Mouse (Mus musculus): ENCODE results near the gene Kif9.
A peak's percentile ranks its signal among the peaks of the same experiment; 100 is the strongest.

Kif9 gene

DNA sequence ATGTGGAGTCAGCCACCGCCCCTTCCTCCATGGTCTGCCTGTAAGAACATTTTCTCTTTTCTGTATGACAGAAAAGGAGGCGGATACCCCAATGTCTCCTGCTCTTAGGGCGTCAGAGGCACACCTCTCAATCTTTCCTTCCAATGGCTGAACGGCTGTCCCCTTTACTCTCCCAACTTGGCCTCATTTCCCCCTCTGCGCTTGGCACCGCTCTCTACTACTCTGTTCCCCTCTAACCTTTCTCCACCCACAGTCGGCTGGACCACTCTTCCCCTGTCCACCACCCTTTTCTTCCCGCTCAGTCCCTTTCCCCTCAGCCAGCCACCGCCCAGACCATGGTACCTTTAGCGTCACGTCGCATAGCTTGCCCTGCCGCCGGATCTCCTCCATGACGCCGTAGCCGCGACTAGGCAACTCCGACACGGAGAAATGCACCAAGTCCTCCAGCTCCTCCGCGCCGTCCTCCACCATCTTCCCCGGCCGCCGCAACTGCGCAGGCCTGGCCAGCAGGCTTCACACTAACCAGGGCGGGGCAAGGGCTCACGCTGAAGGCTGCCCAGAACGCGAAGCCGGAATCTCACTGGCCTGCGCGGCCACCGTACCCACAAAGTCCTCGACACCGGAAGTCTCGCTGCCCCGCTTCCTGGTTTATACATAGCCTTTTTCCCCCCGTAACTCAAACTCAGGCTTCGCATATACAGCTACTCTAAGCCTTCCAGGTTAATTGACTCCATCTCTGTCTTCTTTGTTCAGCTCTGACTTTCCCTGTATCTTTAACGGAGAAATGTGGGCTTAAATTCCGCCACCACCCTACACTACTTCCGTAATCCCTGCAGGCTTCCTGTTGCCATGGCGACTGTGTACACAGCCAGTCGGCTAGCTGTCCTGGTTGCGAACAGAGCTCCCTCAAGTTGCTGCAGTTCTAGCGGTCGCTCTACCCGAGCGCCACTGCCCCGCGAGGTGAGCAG, at the start of gene Kif9, which contains the start of gene Klhl18:
Gene Kif9, plus strand, starts transcription at position 835 of the 968 bp plus-strand sequence.
Gene Klhl18, minus strand, starts transcription at position 571 of the 968 bp plus-strand sequence.
- DNase-seq: peak; percentile 97 to 99

DNA sequence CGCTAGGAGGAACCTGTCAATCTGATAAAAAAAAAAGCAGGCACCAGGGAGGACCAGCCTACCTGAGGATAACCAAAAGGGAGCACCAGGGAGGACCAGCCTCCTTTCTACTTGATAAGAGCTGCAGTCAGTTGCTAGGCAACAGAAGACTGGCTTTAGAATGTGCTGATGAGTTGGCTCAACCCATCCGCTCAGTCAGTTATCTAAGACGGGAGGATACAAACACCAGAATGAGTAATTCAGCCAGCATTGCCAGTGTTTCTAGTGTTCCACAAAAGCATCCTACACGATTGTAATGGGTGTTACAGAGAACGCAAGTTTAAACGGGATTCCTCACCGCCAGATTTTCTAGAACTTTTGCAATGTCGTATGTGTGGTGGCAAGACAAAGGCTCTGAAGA, 45.5 kb upstream of the Kif9 start:
- no peak for DNase-seq

DNA sequence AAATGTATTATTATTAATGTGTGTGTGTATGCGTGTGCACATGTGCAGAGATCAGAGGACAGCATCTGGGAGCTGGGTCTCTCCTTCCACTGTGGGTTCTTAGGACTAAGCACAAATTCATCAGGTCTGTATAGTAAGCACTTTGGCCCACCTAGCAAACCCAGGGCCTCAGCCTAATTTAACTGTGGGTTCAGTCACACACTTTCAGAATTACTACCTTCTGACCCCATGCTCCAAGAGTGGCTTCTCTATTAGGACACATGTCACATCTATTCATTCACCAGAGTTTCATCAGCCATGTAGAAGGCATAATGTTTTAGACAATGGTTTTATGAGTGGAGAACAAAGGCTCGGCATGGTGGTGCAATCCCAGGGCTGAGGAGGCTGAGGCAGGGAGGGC, 43.7 kb upstream of the Kif9 start:
- DNase-seq: no peak

DNA sequence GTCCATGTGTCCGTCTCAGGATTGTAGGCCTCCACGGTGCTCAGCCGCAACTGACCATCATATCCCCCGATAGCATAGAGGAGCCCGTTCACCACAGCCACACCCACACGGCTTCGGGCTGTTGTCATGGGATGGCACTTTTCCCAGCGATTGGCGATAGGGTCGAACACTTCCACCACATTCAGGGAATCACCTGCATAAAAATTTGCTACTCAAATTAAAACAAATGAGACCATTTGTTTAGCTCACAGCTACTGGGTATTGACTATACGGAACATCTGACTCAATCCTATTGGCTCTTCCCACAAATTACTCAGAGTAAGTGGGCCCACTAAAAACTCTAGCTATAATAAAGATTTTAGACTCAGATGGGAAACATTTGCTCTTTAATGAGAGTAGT, 40.7 kb upstream of the Kif9 start:
- no peak for DNase-seq

DNA sequence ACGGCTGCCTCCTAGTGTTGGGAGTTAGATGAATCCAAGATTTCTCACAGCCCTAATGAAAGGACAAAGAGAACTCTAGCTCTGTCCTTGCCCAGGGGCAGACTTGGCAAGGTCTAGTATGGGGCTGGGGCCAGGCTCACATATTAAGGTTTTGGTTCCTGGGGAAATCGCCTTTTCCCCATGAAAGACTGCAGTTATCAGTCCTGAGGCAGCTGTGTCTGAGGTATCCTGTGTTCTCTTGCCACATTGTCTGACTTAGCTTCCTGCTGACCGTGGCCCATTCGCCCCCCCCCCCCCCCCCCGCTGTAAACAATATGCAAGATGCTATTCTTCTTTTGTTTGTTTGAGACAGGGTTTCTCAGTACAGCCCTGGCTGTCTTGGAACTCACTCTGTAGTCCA, 36.7 kb upstream of the Kif9 start:
- DNase-seq: no peak

DNA sequence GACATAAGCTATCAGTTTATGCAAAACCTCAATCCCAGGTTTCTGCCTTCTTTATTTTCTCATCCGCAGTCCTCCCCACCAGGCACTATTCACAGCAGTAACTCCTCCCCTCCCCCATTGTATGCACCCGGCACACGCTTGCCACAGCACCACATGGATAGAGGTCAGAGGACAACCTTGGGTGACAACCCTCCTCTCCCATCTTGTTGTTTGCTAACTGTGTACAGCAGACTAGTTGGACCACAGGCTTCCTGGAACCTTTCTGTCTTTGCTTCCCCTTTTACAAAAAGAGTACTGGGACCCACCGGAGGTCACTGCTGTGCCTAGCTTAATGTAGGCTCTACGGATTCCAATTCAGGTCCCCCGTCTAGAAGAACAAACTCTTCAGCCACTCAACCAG, 36.2 kb upstream of the Kif9 start:
- no peak for DNase-seq

DNA sequence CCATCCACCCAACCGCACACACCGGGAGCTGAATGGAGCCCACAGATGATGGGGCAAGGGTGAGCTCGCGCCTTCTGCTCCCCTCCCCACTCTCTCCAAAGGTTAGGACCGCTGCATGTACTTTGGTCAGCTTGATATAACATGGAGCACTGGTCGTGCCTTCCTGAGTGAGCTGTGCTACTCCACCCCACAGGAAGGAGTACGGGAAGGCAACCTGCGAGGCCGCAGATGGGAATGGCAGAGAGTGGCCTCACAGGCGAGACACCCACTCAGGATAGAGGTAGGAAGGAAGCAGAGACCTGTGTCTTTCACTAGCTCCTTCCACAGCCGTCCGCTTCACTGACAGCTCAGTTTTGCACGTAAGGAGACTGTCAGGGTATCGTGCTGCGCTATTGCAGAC, 28.4 kb upstream of the Kif9 start:
- no peak for DNase-seq

DNA sequence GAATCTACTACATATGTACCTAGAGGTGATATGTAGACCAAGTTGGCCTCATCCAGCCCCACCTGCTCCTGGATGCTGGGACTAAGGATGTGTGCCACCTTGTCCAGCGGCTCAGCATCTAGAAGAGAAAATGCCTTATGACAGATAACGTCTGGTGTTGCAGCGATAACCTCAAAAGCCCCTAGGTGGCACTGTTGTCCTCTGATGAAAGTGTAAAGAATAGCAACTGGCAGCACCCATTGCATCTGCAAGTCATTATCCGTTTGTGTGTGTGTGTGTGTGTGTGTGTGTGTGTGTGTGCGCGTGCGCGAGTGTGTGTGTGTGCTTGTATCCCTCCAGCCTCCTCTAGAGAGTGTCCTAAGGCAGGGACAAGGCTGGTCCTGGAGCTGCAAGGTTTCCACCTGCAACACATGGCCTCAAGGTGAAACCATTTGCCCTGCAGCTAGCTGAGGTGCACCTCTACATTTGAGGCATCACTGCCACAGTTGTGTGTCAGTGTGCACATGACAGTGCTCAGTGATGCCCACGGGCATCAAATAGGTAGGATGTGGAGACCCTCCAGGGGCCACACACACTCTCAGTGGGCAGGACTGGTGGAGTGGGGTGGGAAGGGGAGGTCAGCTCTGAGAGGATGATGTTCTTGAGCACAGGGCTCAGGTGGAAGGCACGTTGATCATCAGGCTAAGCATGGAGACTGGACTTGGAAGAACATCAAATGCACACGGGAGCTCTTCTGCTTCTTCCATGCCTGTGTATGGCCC, 27.7 kb upstream of the Kif9 start:
- DNase-seq: peak; percentile 83 to 89

DNA sequence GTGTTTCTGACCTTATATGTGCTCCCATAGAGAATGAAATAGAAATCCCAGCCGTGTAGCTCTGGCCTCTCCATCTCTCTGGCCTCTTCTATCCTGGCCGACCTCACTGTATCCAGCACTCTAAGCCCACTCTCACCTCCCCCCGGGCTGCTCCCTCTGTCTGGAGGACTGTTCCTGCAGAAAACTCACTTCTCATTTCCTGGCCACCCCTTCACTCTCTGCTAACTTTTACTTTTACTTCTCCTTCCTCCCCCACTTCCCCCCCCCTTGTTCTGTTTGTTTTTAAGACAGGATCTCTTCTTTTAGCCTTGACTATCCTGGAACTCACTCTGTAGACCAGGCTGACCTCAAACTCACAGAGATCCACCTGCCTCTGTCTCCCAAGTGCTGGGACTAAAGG, 24.2 kb upstream of the Kif9 start:
- no peak for DNase-seq

DNA sequence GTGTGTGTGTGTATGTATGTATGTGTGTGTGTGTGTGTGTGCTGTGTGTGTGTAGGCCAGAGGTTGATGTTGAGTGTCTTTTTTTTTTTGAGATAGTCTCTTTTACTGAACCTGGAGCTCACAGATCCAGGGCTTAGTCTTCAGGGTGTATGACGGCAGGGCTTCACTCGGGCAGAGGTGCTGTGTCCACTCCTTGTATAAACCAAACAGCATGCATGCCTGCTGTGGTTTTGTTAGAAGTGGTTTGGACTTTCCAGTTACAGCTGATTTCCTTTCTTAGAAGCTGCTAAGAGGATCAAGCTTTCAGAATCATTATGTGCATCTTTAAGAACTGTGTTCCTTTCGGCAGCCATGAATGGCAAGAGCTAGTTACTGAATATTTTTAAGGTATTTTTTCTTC, 18.8 kb upstream of the Kif9 start:
- DNase-seq: no peak

DNA sequence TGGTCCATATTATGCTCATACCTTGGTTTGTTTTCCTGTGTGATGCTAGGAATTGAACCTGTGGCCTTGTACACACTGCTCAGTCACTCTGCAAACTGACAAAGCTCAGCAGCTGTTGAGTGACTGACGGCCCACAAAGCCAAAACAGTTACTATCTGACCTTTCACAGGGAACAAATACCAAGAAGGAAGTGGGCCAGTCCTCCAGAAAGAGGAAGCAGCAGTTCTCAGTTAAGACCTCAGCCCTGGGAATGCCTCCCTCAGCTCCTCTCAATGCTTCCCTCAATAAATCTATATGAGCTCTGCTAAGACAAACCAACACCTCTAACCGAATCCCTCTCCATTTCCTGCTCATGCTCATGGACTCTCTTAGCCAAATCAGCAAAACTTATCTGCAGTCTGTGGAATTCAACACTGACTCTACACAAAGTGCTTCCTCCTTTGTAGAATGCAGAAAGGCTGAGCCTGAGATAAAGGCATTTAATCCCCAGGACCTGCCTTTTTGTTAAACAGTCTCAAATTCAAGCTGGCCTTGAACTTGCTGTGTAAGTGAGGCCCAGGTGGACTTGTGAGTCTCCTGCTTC, 17.5 kb upstream of the Kif9 start:
- no peak for DNase-seq

DNA sequence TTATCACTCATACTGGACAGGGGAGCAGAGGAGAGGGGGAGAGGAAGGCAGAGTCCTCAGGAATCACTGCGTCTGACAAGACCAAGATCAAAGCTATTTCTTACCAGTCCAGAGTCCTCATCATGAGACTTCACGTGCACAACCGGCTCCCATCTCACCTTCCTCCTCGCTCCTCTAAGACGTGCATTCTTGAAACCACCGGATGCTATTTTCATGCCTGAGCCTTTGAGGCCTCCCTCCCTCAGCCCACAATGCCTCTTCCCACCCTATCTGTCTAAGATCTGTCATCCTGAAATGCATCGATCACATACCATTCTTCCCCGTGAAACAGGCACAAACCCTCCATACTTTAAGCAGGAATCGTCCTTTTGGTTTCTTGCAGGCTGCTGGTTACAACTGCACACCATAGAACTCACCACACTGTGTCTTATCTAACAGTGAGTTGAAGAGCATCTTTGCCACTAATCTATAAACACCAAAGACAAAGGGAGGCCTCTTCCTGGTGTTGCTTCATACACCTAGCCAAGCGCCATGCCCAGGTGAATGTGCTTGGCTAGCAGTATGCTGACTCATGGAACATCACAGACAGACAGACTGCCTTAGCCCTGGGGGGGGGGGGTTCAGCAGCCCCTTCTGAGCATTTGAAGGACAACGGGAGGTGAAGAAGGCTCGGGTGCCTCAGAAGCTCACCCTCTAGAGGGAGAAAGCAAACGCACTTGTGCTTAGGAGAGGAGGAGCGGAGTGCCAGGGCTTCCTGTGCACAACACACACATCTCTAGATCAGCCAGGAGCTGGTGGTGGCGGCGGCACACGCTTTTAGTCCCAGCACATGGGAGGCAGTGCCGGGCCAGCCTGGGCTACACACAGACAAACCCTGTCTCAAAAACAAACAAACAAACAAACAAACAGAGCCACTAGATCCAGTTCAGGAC, 15.6 kb upstream of the Kif9 start:
- no peak for DNase-seq

DNA sequence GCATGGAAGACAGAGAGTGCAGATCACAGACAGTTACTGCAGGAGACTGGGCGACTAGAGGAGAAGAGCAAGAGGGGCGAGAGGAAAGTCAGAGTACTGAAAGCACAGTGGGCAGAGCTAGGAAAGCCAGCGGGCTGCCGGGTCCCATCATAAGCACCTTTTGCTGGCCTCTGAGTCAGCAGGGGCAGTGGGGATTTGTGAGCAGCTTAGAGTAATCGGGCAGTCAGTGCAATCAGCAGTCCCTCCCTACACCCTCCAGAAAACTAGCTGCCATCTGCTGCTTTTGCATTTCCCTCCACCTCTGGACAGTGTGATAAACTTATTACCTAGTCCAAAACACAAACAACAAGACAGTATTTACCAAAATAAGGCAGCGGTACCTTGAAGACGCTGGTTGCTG, 14.4 kb upstream of the Kif9 start:
- no peak for DNase-seq

DNA sequence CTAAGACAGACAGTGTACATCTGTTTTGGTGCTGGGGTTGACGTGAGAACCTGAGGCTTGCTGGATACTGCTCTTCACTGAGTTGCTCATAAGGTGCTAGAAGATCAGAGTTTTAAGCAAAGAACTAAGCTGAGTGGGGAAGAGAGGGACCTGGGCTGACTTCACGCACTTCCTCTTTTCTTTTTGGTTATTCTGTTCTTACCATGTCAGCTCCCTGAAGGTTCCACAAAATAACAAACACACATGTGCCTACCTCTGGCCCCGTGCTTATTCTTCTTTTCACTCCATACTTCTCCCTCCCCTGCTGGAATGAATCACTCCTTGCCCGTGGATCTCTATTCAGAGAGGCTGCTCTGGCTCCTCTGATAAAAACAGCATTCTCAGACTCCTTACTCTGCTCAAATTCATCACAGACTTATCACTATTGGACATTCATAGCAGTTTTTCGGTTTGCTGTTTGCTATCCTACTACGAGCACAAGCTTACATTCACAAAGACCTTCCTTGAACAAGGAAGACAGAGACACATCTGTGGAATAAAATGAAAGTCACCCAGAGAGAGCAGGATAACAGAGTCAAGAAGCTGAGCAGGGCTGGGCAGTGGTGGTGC, 12.7 kb upstream of the Kif9 start:
- DNase-seq: no peak

DNA sequence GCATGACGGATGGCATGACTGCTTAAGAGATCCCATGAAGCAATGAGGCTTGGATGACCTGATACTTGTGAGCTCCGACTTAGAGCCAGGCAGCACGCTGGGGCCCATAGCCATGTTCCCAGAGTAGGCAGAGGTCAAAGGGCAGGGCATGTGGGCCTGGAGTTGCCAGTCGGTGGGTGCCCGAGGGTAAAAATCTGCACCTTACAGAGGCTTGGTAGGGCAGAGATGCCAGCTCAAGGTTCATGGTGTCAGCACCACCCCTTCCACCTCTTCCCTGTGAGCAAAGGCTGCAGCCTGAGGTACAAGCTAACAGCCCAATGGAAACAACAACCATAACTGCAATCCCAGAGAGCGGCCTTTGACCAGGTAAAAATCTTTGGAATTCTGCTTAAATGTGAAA, 11.4 kb upstream of the Kif9 start:
- DNase-seq: no peak

DNA sequence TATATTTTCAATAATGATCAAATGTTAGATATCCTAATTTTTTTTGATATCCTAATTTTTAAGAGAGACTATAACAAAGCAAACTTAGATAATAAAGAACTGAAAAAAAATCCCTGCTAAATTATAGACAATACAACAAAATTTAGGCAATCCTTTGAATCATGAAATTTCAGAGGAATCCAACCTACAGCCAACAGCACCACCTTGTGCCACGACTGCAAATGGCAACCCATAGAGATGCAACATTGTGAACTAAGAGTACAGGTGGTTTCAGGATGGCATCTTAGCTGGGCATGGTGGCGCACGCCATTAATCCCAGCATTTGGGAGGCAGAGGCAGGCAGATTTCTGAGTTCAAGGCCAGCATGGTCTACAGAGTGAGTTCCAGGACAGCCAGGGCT, 10.6 kb upstream of the Kif9 start:
- DNase-seq: peak in 1 of 2 experiments; percentile 18

DNA sequence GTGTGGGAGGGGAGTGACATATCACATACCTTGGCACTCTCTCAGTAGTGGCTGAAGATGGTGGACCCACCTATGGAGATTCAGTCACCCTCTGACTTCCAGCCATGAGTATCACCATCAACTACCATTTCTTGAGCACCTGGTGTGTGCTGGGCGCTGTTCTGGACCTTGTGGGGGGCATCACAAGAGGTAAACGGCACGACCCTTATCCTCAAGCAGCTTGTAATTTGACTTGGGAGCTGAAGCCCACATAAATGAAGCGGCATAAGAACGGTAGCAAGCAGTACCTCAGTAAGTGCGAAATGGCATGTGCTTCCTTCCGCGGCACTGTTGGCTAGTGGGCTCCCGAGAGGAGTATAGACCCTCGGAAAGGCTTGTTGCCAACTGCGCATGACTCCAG, 1.2 kb downstream of the Kif9 start:
- DNase-seq: peak in 1 of 2 experiments; percentile 6

DNA sequence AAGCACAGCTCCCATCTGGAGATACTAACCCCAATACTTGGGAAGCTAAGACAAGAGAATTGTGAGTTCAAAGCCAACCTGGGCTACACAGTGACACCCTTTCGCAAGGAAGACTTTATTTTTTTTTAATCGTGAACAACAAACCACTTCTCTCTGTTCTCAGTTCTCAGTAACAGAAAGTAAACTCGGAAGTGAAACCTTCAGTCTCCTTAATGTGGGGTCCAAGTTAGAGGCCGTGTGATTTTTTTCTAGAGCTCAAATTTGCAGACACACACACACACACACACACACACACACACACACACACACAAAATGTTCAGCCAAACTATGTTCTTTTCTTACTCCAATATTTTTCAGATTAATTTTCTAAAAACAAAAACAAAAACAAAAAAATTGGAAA, 1.9 kb downstream of the Kif9 start:
- DNase-seq: no peak

DNA sequence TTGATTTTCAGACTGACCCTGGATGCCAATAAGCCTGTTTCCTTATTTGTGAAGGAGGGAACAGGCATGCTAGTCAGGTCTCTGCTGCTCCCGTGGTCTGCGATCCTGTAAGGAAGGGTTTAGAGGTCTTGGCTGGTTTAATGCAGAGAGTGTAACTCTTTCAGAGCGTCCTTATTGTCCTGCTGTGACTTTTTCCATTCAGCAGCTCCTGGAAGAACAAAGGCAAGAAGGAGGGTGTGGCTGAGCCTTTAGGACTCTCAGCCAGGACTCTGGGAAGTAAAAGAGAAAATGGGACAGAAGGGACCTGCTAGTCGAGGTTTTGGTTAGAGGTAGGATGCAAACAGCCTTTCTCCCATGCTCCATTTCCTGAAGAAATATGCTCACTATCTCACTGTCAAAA, 12.1 kb downstream of the Kif9 start:
- DNase-seq: no peak

DNA sequence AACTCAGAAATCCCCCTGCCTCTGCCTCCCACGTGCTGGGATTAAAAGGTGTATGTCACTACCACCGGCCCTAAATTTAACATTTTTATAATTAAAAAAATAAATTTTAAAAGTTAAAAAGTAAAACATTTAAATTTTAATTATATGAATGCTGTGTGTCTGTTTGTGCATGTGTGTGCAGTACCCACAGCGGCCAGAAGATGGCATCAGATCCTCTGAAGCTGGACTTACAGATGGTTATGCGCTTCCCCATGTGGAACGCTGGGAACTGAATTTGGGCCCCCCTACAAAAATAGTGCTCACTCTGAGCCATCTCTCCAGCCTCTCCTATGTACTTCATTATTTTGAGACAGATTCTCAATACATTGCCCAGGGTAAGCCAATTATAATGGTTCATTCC, 14.2 kb downstream of the Kif9 start:
- DNase-seq: peak in 1 of 2 experiments; percentile 49

DNA sequence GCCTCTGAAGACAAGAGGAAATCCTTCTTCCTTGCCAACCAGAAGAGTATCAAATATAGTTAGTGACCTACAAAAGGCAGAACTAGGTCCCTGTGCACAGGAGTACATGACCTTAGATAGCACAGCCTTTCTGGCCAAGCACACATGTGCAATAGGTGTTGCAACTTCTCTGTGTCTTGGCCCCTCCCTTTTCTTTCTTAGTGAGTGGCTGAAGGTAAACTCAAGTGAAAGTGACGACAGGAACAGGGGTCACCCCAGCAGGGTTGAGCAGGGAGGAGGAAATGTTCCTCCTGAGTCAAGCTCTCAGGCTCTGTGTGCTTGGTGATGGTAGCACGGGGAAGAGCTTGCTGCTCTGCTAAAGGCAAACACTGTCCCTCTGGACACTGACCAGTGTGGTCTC, 49.0 kb downstream of the Kif9 start:
- DNase-seq: no peak

Measured in cerebellum, postnatal 14 days (tissue).